Mouse (Mus musculus) liver, adult 2 months (tissue): ENCODE data around the gene Il3.

ENCODE experiments used
- CTCF ChIP-seq: fragments of 200-500 bp; IDR thresholded peaks from 2 replicates; pipeline ENCODE4 v1.5.1; 2011; ENCODE audit warnings: low read depth, low read length, control low read depth
- POLR2A ChIP-seq: fragments of 200-500 bp; IDR thresholded peaks from 2 replicates; pipeline ENCODE4 v1.6.1; 2011; ENCODE audit warnings: low read length, control low read depth; ENCODE audit not compliant: insufficient read depth; ENCODE audit errors: extremely low read depth

GRCm38 (mm10) chr11:54301994-54302393, 34.9 kb upstream of the Il3 start:
- TF ChIP-seq POLR2A: no peak
- no peak for TF ChIP-seq CTCF
